Mouse (Mus musculus): ENCODE measurements around the gene Prr22. TPM values are rescaled to one million over a fixed set of nuclear protein-coding genes. Genes with fewer than 3 reads are reported as not detected.

Prr22 gene
- polyA plus RNA-seq, 1 experiment: 1.9 TPM

DNA sequence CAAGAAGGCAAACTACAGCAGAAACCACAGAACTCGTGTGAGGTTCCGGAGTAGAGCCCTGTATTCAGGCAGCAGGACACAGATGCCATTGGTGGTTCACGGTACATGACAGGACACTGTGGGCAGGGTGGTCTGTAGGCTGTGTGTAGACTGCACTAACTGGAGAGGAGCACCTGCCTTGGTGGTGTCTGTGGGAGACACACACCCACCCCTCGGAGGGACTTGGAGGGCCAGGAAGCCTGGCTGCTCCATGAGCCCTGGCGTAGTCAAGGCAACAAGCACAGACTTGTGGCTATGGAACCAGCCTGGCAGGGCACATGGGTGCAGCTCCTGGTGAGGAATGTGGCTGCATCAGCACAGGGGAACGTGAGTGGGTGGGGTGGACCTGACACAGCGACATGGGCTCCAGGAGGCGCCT is 49.7 kb downstream of the Prr22 start:
- Histone ChIP-seq H3K27ac (ENCODE audit: insufficient read depth, low read depth, low read length) (no peak overlapping the region), H3K4me3 (ENCODE audit: insufficient read depth, low read depth, low read length) (no peak overlapping the region), H3K4me1 (ENCODE audit: control insufficient read depth, insufficient read depth, low read length) (no peaks in the 10 kb centered on the region), H3K36me3 (ENCODE audit: control insufficient read depth, insufficient read depth, low read length) (no peaks in the 10 kb centered on the region), H3K27me3 (replicated peaks; ENCODE audit: control insufficient read depth, insufficient read depth, low read length) (no peaks in the 10 kb centered on the region)
- no peak for TF ChIP-seq POLR2A (IDR thresholded peaks at IDR 0.05; ENCODE audit: low read depth, low read length)
- no peak for TF ChIP-seq CTCF (conservative IDR thresholded peaks at IDR 0.05; ENCODE audit: insufficient read depth, insufficient read length, low read depth, low read length)
- 60% methylated on average over 8 of the region's 8 CpGs for WGBS
- DNase-seq: no peak

Other genes starting within 250 kb of the Prr22 start
- 1.7 and 2.1 TPM in 2 replicates for gene Gm20219, start 215.9 kb upstream of the Prr22 start, polyA plus RNA-seq (2012; rRNA removed)
- 68.4 and 77.1 TPM in 2 replicates for gene Safb2, start 185.7 kb upstream of the Prr22 start, polyA plus RNA-seq (2012; rRNA removed)
- 67.6 and 87.0 TPM in 2 replicates for gene Safb, start 185.4 kb upstream of the Prr22 start, polyA plus RNA-seq (2012; rRNA removed)
- gene 2410015M20Rik, start 160.5 kb upstream of the Prr22 start, polyA plus RNA-seq (2012; rRNA removed): 440 and 549 TPM in 2 replicates
- 1,850 and 1,975 TPM in 2 replicates for gene Rpl36, start 156.8 kb upstream of the Prr22 start, polyA plus RNA-seq (2012; rRNA removed)
- 123 and 128 TPM in 2 replicates for gene Lonp1, start 143.4 kb upstream of the Prr22 start, polyA plus RNA-seq (2012; rRNA removed)
- 0.97 and 1.5 TPM in 2 replicates for gene Catsperd, start 142.1 kb upstream of the Prr22 start, polyA plus RNA-seq (2012; rRNA removed)
- gene Ranbp3, start 97.0 kb upstream of the Prr22 start, polyA plus RNA-seq (2012; rRNA removed): 48.7 and 58.8 TPM in 2 replicates
- gene Ndufa11, start 52.5 kb upstream of the Prr22 start, polyA plus RNA-seq (2012; rRNA removed): 897 and 907 TPM in 2 replicates
- gene Vmac, start 52.2 kb upstream of the Prr22 start, polyA plus RNA-seq (2012; rRNA removed): 32.8 and 33.0 TPM in 2 replicates
- 19.2 and 27.1 TPM in 2 replicates for gene Nrtn, start 12.7 kb upstream of the Prr22 start, polyA plus RNA-seq (2012; rRNA removed)
- gene Dus3l, start 5.5 kb upstream of the Prr22 start, polyA plus RNA-seq (2012; rRNA removed): 43.6 and 55.2 TPM in 2 replicates
- 4.8 and 6.2 TPM in 2 replicates for gene Rfx2, start 60.8 kb downstream of the Prr22 start, polyA plus RNA-seq (2012; rRNA removed)
- gene Acsbg2, start 104.2 kb downstream of the Prr22 start, polyA plus RNA-seq (2012; rRNA removed): 0.05 TPM in 2 replicates
- gene 1700061G19Rik, start 105.2 kb downstream of the Prr22 start, polyA plus RNA-seq (2012; rRNA removed): 0.03 and 0.07 TPM in 2 replicates
- gene Mllt1, start 165.2 kb downstream of the Prr22 start, polyA plus RNA-seq (2012; rRNA removed): 30.1 and 37.9 TPM in 2 replicates
- not detected in 2 replicates for gene Acer1, start 211.9 kb downstream of the Prr22 start, polyA plus RNA-seq (2012; rRNA removed)
- 245 and 276 TPM in 2 replicates for gene Clpp, start 220.1 kb downstream of the Prr22 start, polyA plus RNA-seq (2012; rRNA removed)
- 54.4 and 59.2 TPM in 2 replicates for gene Alkbh7, start 227.1 kb downstream of the Prr22 start, polyA plus RNA-seq (2012; rRNA removed)
- gene Pspn, start 229.8 kb downstream of the Prr22 start, polyA plus RNA-seq (2012; rRNA removed): not detected in 2 replicates
- 22.0 and 25.1 TPM in 2 replicates for gene Gtf2f1, start 241.0 kb downstream of the Prr22 start, polyA plus RNA-seq (2012; rRNA removed)
- gene Gm17949, start 241.2 kb downstream of the Prr22 start, polyA plus RNA-seq (2012; rRNA removed): 0.11 and 0.15 TPM in 2 replicates

All from kidney, adult 2 months (tissue).